Mouse (Mus musculus) layer of hippocampus, adult 18-20 months (tissue): ENCODE measurements around the gene G430095P16Rik. TPM values are rescaled to one million over a fixed set of nuclear protein-coding genes. Genes with fewer than 3 reads are reported as not detected.

Experiments used
- DNase-seq, 2 experiments: peaks; one replicate each; pipeline ENCODE4 v3.0.0; 2022; ENCODE audit warnings: low spot score in 2 of 2
- total RNA-seq, 2 experiments: library from RNA; stranded (reverse); gene quantifications; 2 replicates each; pipeline ENCODE4 v1.2.3; 2021

G430095P16Rik gene
- total RNA-seq, 2 experiments from 2014 or later: not detected

DNA sequence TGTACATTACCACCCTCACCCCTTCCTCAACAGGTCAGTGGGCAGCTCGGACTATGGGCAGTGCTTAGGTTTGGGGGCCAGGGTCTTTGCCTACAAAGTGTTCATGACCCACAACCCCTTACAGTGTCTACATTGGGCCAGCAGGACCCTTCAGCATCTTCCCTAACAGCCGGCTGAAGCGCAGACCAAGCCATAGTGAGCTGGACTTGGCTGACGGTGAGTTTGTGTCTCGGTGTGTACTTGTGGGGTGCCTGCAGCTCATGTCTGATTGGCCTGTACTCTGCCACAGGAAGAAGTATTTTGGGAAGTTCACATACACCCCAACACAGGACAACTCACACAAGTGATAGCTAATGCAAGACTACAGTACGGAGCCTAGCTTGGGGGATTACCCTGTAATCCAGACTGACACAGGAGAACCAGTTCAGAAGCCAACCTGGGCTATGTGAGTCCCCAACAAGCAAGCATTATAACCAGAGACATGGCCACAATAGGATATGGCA is 19.8 kb upstream of the G430095P16Rik start:
- no peak for DNase-seq

DNA sequence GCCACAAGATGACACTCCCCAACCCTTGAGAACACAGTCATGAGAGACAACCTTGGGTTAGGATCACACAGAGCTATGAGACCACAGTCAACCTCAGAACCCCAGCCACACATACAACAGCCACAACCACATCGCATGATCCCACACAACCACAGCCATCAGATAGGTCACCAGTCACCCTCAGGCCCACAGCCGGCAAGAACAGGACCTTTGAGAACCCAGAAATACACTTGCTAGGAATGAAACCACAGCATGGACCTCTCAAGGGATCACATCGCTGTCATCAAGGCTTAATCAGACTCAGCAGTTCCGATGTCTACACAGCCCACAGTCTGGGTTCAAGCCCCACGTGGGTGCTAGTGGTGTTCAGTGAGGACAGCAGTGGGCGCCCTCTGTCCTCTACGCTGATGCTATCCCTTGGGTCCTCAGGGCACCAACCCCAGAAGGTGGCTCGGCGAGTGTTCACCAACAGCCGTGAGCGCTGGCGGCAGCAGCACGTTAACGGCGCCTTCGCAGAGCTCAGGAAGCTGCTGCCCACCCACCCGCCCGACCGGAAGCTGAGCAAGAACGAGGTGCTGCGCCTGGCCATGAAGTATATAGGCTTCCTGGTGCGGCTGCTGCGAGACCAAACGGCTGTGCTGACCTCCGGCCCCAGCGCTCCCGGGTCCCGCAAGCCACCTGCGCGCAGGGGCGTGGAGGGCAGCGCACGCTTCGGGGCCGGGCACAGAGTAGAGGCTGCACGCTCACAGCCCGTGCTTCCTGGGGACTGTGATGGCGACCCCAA is 19.1 kb upstream of the G430095P16Rik start:
- no peak for DNase-seq

GRCm38 (mm10) chr8:84704356-84704755 is 18.5 kb upstream of the G430095P16Rik start:
- peak in 1 of 2 experiments; percentile 80 for DNase-seq

- no peak for DNase-seq
These were observed 17.7 kb upstream of the G430095P16Rik start for GRCm38 (mm10) chr8:84704867-84705831.

DNA sequence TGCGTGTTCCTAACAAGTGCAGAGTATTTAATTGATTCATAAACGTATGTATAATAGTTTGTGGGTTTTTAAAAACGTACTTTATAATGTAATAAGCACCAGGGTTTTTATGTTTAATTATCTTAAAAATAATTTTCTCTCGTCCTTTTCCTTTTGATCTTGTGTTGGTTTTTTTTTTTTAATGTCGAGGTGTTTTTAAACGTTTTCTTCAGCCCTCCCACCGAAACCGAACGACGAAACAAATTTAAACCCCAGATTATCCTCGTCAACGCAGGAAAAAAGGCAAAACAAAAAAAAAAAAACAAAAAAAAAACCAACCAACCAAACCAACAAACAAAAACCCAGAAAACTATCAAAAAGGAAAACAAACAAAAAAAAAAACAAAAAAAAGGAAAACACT is 16.8 kb upstream of the G430095P16Rik start:
- no peak for DNase-seq

DNA sequence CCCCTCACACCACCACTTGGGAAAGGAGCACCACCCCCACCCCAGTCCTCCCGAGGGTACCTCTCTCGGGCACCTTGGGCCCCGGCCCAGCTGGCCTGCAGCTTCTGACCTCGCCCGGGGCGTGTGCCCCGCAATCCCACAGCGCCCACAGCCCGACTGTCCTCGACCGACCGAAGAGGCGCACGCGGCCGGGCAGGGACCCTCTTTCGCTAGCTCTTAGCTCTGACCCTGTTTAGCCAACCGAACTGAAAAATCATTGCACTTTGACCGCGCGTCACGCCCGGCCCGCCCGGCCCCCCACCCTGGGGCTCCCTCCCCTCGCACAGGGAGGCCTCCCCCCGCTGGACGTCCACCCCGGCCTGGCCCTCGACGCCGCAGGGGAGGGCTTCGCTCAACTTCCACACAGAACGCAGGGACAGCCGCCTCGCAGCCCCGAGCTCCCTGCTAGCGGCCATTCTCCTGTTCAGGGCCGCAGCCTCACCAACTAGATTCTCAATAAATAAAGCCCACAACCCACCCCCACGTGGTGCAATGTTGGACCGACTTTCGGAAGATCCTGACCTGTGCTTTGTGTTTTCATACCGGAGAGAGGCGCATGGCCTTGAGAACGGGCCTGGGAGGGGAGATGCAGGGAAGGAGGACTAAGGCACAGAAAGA is 16.1 kb upstream of the G430095P16Rik start:
- DNase-seq: no peak

GRCm38 (mm10) chr8:84707267-84707883 is 15.4 kb upstream of the G430095P16Rik start:
- DNase-seq: no peak

DNA sequence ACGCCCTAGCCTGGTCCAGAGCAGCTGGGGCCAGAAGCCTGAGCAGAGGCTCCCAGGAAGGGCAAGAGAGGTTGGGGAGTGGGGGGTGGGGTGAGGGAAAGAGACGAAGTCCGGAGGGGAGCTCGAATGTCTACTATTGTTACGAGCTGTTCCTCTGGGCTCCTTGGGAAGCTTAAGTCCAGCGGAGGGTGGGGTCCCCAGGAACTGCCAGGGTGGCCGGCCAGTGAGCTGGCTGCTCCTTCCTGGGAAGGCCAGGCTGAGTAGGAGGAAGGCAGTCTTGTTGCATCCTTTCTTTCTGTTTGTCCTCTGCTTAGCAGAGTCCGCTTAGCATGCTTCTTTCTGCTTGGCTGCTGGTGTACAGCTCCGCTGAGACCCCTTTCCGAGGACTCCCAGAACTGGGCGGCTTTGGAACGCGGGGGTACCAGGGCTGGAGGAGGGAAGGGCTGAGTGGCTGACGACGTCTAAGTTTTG is 14.7 kb upstream of the G430095P16Rik start:
- no peak for DNase-seq

DNA sequence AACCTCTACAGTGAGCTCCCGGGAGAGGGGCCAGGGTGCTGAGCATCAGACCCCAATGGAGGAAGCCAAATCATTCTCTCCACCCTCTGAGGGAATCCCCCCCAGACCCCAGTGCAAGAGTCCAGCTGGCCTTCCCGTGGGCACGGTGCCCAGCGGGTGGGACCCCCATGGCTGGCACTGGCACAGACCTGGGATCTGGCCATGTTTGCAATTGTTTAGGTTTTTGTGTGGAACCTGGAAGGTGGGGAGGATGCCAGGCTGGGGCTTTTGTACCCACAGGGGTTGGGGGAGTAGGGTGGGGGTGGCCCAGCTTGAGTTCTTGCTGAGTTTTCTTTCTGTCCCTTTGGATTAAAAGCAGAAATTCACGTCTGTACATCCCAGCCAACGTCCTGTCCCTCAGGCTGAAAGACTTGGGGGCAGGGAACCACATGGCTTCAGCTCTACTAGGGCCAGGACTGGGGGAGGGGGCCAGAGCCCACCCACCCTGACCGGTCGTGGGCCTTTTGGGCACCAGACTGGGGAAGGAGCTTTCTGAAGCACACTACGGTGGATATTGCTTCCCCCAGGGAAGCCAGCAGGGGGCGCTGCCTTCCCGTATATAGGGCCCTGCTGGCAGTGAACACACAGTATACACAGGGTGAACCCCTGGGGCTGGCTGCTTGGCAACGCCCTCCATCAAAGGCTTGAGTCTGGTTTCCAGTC is 13.9 kb upstream of the G430095P16Rik start:
- peak; percentile 81 to 94 for DNase-seq

GRCm38 (mm10) chr8:84709931-84710330 is 12.9 kb upstream of the G430095P16Rik start:
- DNase-seq: no peak

- DNase-seq: no peak
These were observed 11.5 kb upstream of the G430095P16Rik start for GRCm38 (mm10) chr8:84711312-84711711.

- DNase-seq: no peak
These were observed 10.7 kb upstream of the G430095P16Rik start for GRCm38 (mm10) chr8:84711933-84712758.

- DNase-seq: no peak
These were observed 10.1 kb upstream of the G430095P16Rik start for GRCm38 (mm10) chr8:84712759-84713120.

GRCm38 (mm10) chr8:84713381-84713780 is 9.4 kb upstream of the G430095P16Rik start:
- DNase-seq: no peak

- no peak for DNase-seq
These were observed 8.6 kb upstream of the G430095P16Rik start for GRCm38 (mm10) chr8:84714161-84714560.

GRCm38 (mm10) chr8:84715893-84716468 is 6.8 kb upstream of the G430095P16Rik start:
- DNase-seq: no peak

GRCm38 (mm10) chr8:84716790-84717189 is 6.0 kb upstream of the G430095P16Rik start:
- no peak for DNase-seq

- DNase-seq: no peak
These were observed 4.3 kb upstream of the G430095P16Rik start for GRCm38 (mm10) chr8:84718476-84718875.
